Mouse (Mus musculus): Measurements from ENCODE around the gene Arfgef3.

DNA sequence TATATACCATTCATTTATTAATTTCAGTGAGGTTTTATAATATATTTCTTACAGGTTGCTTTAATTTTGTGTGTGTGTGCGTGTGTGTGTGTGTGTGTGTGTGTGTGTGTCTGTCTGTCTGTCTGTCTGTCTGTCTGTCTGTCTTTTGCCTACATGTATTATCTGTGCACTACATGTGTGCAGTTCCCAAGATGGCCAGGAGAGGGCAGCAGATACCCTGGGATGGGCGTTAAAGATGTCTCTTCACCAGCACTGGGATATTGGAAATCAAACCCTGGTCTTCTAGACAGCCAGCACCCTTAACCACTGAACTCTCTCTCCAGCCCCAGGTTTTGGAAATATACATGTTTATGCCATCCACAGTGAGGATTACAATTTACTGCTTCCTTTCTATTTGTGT is 16.5 kb upstream of the Arfgef3 start:
- TF ChIP-seq HCFC1 (IDR thresholded peaks at IDR 0.05; ENCODE audit: low read depth, low read length) = no peak
- no peak for TF ChIP-seq SMC3 (IDR thresholded peaks at IDR 0.05; ENCODE audit: low read depth, low read length)
- TF ChIP-seq GATA1 (IDR thresholded peaks at IDR 0.05; ENCODE audit: low read depth, low read length) = no peak
- no peak for TF ChIP-seq USF2 (IDR thresholded peaks at IDR 0.05; ENCODE audit: borderline replicate concordance in 1 of 2, insufficient read depth in 1 of 2, low read depth in 1 of 2, low read length in 2 of 2)
- TF ChIP-seq CHD2 (IDR thresholded peaks at IDR 0.05; ENCODE audit: low read length) = no peak
- TF ChIP-seq CTCF (IDR thresholded peaks at IDR 0.05 in 2 of 3, conservative IDR thresholded peaks at IDR 0.05 in 1 of 3; ENCODE audit: control insufficient read depth in 1 of 3, insufficient read depth in 1 of 3, low read depth in 2 of 3, low read length in 3 of 3, poor library complexity in 1 of 3, severe bottlenecking in 1 of 3) = peak; percentile 29 to 54 (median 50); a peak in 5 of 6 replicates
- TF ChIP-seq NELFE (IDR thresholded peaks at IDR 0.05; ENCODE audit: low read depth, low read length) = no peak
- TF ChIP-seq ZKSCAN1 (IDR thresholded peaks at IDR 0.05; ENCODE audit: low read depth, low read length) = no peak

Data from MEL (cell line).